Mouse (Mus musculus): ENCODE results near the gene Gm44503.

DNA sequence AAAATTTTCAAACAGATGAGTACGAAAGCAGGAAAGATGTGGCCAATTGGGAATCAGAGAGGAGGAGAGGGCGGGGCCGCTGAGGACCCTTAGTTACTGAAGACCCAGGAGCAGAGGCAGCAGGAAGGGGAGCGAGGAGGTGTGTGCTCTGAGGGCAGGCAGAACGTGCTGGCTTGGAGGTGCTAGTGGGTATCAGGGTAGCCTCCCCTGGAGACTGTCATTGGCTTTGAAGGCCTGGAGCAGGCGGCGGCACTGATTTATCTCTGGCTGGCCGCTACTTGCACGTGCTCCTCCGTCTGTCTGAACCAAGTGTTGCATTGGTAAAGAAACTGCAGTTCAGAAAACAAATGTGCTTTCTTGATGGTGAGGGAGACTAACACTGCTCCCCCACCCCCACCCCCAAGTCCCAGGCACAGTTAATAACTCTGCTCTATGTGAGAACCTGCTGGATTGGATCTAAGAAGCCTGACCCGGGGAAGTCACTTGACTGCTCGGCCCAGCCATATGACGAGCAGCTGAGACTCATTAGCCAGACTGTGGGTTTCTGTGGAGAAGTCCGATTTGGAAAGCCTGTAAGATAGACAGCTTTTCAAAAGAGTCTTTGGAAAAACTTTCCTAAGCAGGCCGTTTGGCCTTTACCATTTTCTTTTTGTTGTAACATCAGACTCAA lies 105.1 kb downstream of the Gm44503 start:
- TF ChIP-seq CTCF (IDR thresholded peaks at IDR 0.05; ENCODE audit: insufficient read depth, low read length) (no peak), POLR2A (IDR thresholded peaks at IDR 0.05; ENCODE audit: borderline replicate concordance, extremely low read depth, low read depth, low read length) (no peak)
